Comparison of ENCODE assay signal across 23 mouse cellular contexts in genomic region chr8:108978362-108978750, GRCm38 (mm10).
DNase-seq lines count a peak whose midpoint lies in the region; ATAC-seq and TF ChIP-seq lines count a peak whose summit lies in the region.
"Had no signal": no experiment of that assay in that cellular context is flagged by ENCODE, and none has a peak within 500 bp of the region (broad histone marks: within the 10 kb centered on the region; RNA-seq: fewer than 3 reads in every experiment).

No protein-coding gene starts in this region.

- no peak overlapping the region for H3K9ac ChIP-seq in kidney, embryonic 15.5 days
- H3K9ac ChIP-seq in embryonic facial prominence, embryonic 13.5 days, result no peak overlapping the region
- H3K9ac ChIP-seq in limb, embryonic 13.5 days, result no peak overlapping the region
- H3K9ac ChIP-seq: hindbrain, embryonic 15.5 days; midbrain, embryonic 13.5 days; neural tube, embryonic 12.5 days had no signal

- no peak for DNase-seq in kidney, postnatal 10 days
- DNase-seq in lung, postnatal 14 days, result no peak
- DNase-seq in gastrocnemius, postnatal 25 days, result no peak
- DNase-seq in left cerebral cortex, adult 2 months (ENCODE audit: extremely low spot score in 1 of 2, low spot score in 2 of 2), result no peak
- DNase-seq: adrenal gland, postnatal 14 days; cerebellum, adult 9-10 months; kidney, adult 2 months; kidney, postnatal 14 days; lung, adult 2 months; right cerebral cortex, postnatal 14 days; spleen, adult 18-20 months had no signal

- no peak overlapping the region for H3K4me3 ChIP-seq in kidney, embryonic 15.5 days (replicated peaks)
- no peak overlapping the region for H3K4me3 ChIP-seq in embryonic facial prominence, embryonic 13.5 days
- H3K4me3 ChIP-seq in limb, embryonic 13.5 days, result no peak overlapping the region
- no peak overlapping the region for H3K4me3 ChIP-seq in left cerebral cortex, adult 2 months
- H3K4me3 ChIP-seq: erythroblast, embryonic 14.5 days; gastrocnemius, adult 2 months; hindbrain, embryonic 15.5 days; midbrain, embryonic 13.5 days; neural tube, embryonic 12.5 days had no signal

- H3K4me1 ChIP-seq in kidney, embryonic 15.5 days, result no peaks in the 10 kb centered on the region
- H3K4me1 ChIP-seq in embryonic facial prominence, embryonic 13.5 days, result peaks cover 19% of the 10 kb centered on the region
- H3K4me1 ChIP-seq in limb, embryonic 13.5 days, result peaks cover 14% of the 10 kb centered on the region
- H3K4me1 ChIP-seq: hindbrain, embryonic 15.5 days; midbrain, embryonic 13.5 days; neural tube, embryonic 12.5 days had no signal

- intact Hi-C loops in left cerebral cortex, adult 2 months (cut with DNase I), result no loop called here

- 85% methylated on average over 7 of the region's 7 CpGs for WGBS in kidney, embryonic 15.5 days
- WGBS in embryonic facial prominence, embryonic 13.5 days, result 30% methylated on average over 7 of the region's 7 CpGs
- WGBS in limb, embryonic 13.5 days, result 21% methylated on average over 7 of the region's 7 CpGs

- 0 out of 2 replicates have a peak overlapping the region, but pooled peaks have one; percentile 6 for H3K27ac ChIP-seq in kidney, embryonic 15.5 days
- H3K27ac ChIP-seq in embryonic facial prominence, embryonic 13.5 days, result peak overlapping the region; percentile 75
- H3K27ac ChIP-seq in limb, embryonic 13.5 days, result peak overlapping the region; percentile 77; the same call in 1 of the 2 replicates
- no peak overlapping the region for H3K27ac ChIP-seq in left cerebral cortex, adult 2 months
- H3K27ac ChIP-seq: gastrocnemius, adult 2 months; hindbrain, embryonic 15.5 days; neural tube, embryonic 12.5 days had no signal

- no peak overlapping the region for H3K4me2 ChIP-seq in kidney, embryonic 15.5 days
- peak overlapping the region; percentile 26 for H3K4me2 ChIP-seq in embryonic facial prominence, embryonic 13.5 days
- peak overlapping the region; percentile 38 for H3K4me2 ChIP-seq in limb, embryonic 13.5 days (replicated peaks)
- H3K4me2 ChIP-seq: heart, embryonic 11.5 days; hindbrain, embryonic 15.5 days; liver, embryonic 11.5 days; midbrain, embryonic 13.5 days; neural tube, embryonic 12.5 days had no signal

- H3K27me3 ChIP-seq in kidney, embryonic 15.5 days, result no peaks in the 10 kb centered on the region
- no peaks in the 10 kb centered on the region for H3K27me3 ChIP-seq in embryonic facial prominence, embryonic 13.5 days
- H3K27me3 ChIP-seq in limb, embryonic 13.5 days, result no peaks in the 10 kb centered on the region
- H3K27me3 ChIP-seq: hindbrain, embryonic 15.5 days; midbrain, embryonic 13.5 days; neural tube, embryonic 12.5 days had no signal

- no peak for ATAC-seq in kidney, embryonic 15.5 days (replicated peaks; ENCODE audit: low FRiP score)
- ATAC-seq in embryonic facial prominence, embryonic 13.5 days (ENCODE audit: insufficient number of reproducible peaks, insufficient read depth, low FRiP score, low TSS enrichment, low read depth), result no peak
- ATAC-seq in limb, embryonic 13.5 days (ENCODE audit: low FRiP score, low read depth), result peak; percentile 67; the same call in 1 of the 2 replicates
- ATAC-seq: forebrain, embryonic 14.5 days; midbrain, embryonic 13.5 days; Patski had no signal

- no peaks in the 10 kb centered on the region for H3K9me3 ChIP-seq in kidney, embryonic 15.5 days (replicated peaks)
- no peaks in the 10 kb centered on the region for H3K9me3 ChIP-seq in embryonic facial prominence, embryonic 13.5 days
- H3K9me3 ChIP-seq in limb, embryonic 13.5 days, result peaks cover 10% of the 10 kb centered on the region
- H3K9me3 ChIP-seq: hindbrain, embryonic 15.5 days had no signal

- H3K36me3 ChIP-seq in kidney, embryonic 15.5 days, result no peaks in the 10 kb centered on the region
- no peaks in the 10 kb centered on the region for H3K36me3 ChIP-seq in embryonic facial prominence, embryonic 13.5 days
- no peaks in the 10 kb centered on the region for H3K36me3 ChIP-seq in limb, embryonic 13.5 days
- H3K36me3 ChIP-seq: hindbrain, embryonic 15.5 days; midbrain, embryonic 13.5 days; neural tube, embryonic 12.5 days had no signal

- no peak for TF ChIP-seq CTCF in left cerebral cortex, adult 2 months (IDR thresholded peaks at IDR 0.05)
